9 mouse cellular contexts compared by ENCODE assay signal in genomic region chr10:121055452-121056188, GRCm38 (mm10). TPM values are rescaled to one million over a fixed set of nuclear protein-coding genes. Genes with fewer than 3 reads are reported as not detected.
DNase-seq lines count a peak whose midpoint lies in the region; ATAC-seq and TF ChIP-seq lines count a peak whose summit lies in the region.
"Had no signal": no experiment of that assay in that cellular context is flagged by ENCODE, and none has a peak within 500 bp of the region (broad histone marks: within the 10 kb centered on the region; RNA-seq: fewer than 3 reads in every experiment).

No protein-coding gene starts in this region.

- H3K4me3 ChIP-seq in CH12.LX (replicated peaks in 1 of 3; ENCODE audit: low read depth in 2 of 3, low read length in 2 of 3, poor library complexity in 1 of 3) = no peak overlapping the region
- H3K4me3 ChIP-seq in embryonic facial prominence, embryonic 10.5 days = no peak overlapping the region
- H3K4me3 ChIP-seq in heart, embryonic 13.5 days = peak overlapping the region; percentile 9; the same call in 1 of the 2 replicates
- no peak overlapping the region for H3K4me3 ChIP-seq in kidney, embryonic 16.5 days (ENCODE audit: low read length)
- no peak overlapping the region for H3K4me3 ChIP-seq in stomach, embryonic 14.5 days (ENCODE audit: low read depth, low read length)

- POLR2A ChIA-PET in Patski (lab: Charles Lee) = interaction anchor here (0.5 kb wide), 1 partner anchor 72 kb away, joined by 6 read pairs; no protein-coding TSS in a partner anchor

- H3K79me2 ChIP-seq in CH12.LX (replicated peaks; ENCODE audit: control insufficient read depth, extremely low read depth, insufficient read depth, poor library complexity, severe bottlenecking) = no peaks in the 10 kb centered on the region

- TF ChIP-seq CTCF in CH12.LX (conservative IDR thresholded peaks at IDR 0.05 in 1 of 2, IDR thresholded peaks at IDR 0.05 in 1 of 2; ENCODE audit: low read depth in 2 of 2, low read length in 2 of 2) (no peak), Patski (IDR thresholded peaks at IDR 0.05) (no peak)

- no peak for TF ChIP-seq EP300 in CH12.LX (IDR thresholded peaks at IDR 0.05; ENCODE audit: low read length)

- H3K36me3 ChIP-seq in CH12.LX (replicated peaks in 1 of 2; ENCODE audit: control insufficient read depth in 1 of 2, insufficient read depth in 1 of 2, low read length in 1 of 2) = no peaks in the 10 kb centered on the region
- H3K36me3 ChIP-seq in embryonic facial prominence, embryonic 10.5 days (replicated peaks) = no peaks in the 10 kb centered on the region
- no peaks in the 10 kb centered on the region for H3K36me3 ChIP-seq in heart, embryonic 13.5 days
- H3K36me3 ChIP-seq in kidney, embryonic 16.5 days (ENCODE audit: insufficient read depth, low read length) = no peaks in the 10 kb centered on the region
- no peaks in the 10 kb centered on the region for H3K36me3 ChIP-seq in stomach, embryonic 14.5 days (ENCODE audit: control insufficient read depth, insufficient read depth, low read length)

- H3K27ac ChIP-seq in CH12.LX (ENCODE audit: insufficient read depth, low read depth) = no peak overlapping the region
- no peak overlapping the region for H3K27ac ChIP-seq in embryonic facial prominence, embryonic 10.5 days (replicated peaks)
- H3K27ac ChIP-seq in heart, embryonic 13.5 days (replicated peaks) = peak overlapping the region; percentile 88
- H3K27ac ChIP-seq in kidney, embryonic 16.5 days (ENCODE audit: low read length) = peak overlapping the region; percentile 36; the same call in 1 of the 2 replicates
- H3K27ac ChIP-seq in stomach, embryonic 14.5 days (ENCODE audit: low read length) = no peak overlapping the region
- H3K27ac ChIP-seq: macrophage had no signal

- peaks cover 3% of the 10 kb centered on the region for H3K9me3 ChIP-seq in CH12.LX (replicated peaks; ENCODE audit: low read length)
- H3K9me3 ChIP-seq in embryonic facial prominence, embryonic 10.5 days = no peaks in the 10 kb centered on the region
- no peaks in the 10 kb centered on the region for H3K9me3 ChIP-seq in heart, embryonic 13.5 days
- no peaks in the 10 kb centered on the region for H3K9me3 ChIP-seq in kidney, embryonic 16.5 days (ENCODE audit: low read length)
- no peaks in the 10 kb centered on the region for H3K9me3 ChIP-seq in stomach, embryonic 14.5 days (ENCODE audit: control insufficient read depth, low read depth, low read length)

- no peak for DNase-seq in CH12.LX (ENCODE audit: extremely low read depth)
- DNase-seq in Patski (ENCODE audit: low read depth, low spot score) = peak; percentile 60
- peak; percentile 17 for DNase-seq in embryonic facial prominence, embryonic 10.5 days (ENCODE audit: low spot score)
- DNase-seq in lung, postnatal 14 days = peak; percentile 87
- no peak for DNase-seq in spleen, postnatal 4 days (ENCODE audit: low spot score in 2 of 2)

- ATAC-seq in Patski = no peak
- peak; percentile 64; the same call in 1 of the 2 replicates for ATAC-seq in heart, embryonic 13.5 days (ENCODE audit: extremely low read depth, insufficient number of reproducible peaks, low FRiP score, low TSS enrichment)
- ATAC-seq in kidney, embryonic 16.5 days (ENCODE audit: low FRiP score, low TSS enrichment) = peak; percentile 87
- ATAC-seq in stomach, embryonic 14.5 days (ENCODE audit: insufficient number of reproducible peaks, insufficient read depth, low FRiP score, low read depth) = peak; percentile 80; the same call in 1 of the 2 replicates

- H3K4me1 ChIP-seq in CH12.LX (ENCODE audit: control insufficient read depth in 1 of 2, insufficient read depth in 2 of 2) = peaks cover 0 to 4% of the 10 kb centered on the region in 2 experiments; a peak in 2 of 4 replicates
- H3K4me1 ChIP-seq in embryonic facial prominence, embryonic 10.5 days = peaks cover 11% of the 10 kb centered on the region; the same call in 1 of the 2 replicates
- H3K4me1 ChIP-seq in heart, embryonic 13.5 days = peaks cover 31% of the 10 kb centered on the region
- peaks cover 17% of the 10 kb centered on the region for H3K4me1 ChIP-seq in kidney, embryonic 16.5 days (ENCODE audit: insufficient read depth, low read length)
- peaks cover 12% of the 10 kb centered on the region; the same call in 1 of the 2 replicates for H3K4me1 ChIP-seq in stomach, embryonic 14.5 days (ENCODE audit: control insufficient read depth, insufficient read depth, low read length)

- in situ Hi-C loops in CH12.LX (cut with MboI; ENCODE audit: low pct_ligation_motif_present, low pct_unique_long_range_greater_than_20kb, low sequenced_read_pairs) = no loop called here
- in situ Hi-C loops in Patski (cut with MboI; ENCODE audit: low pct_unique_long_range_greater_than_20kb) = no loop called here

- H3K4me2 ChIP-seq in CH12.LX (ENCODE audit: insufficient read depth, low read depth, poor library complexity, severe bottlenecking) = peak overlapping the region; percentile 50; the same call in 1 of the 2 replicates
- peak overlapping the region; percentile 51 for H3K4me2 ChIP-seq in heart, embryonic 13.5 days
- peak overlapping the region; percentile 28 for H3K4me2 ChIP-seq in kidney, embryonic 16.5 days (replicated peaks; ENCODE audit: low read depth, low read length)
- peak overlapping the region; percentile 20 for H3K4me2 ChIP-seq in stomach, embryonic 14.5 days (replicated peaks; ENCODE audit: low read depth, low read length)

- CTCF ChIA-PET in Patski (lab: Charles Lee) = interaction anchor here (0.9 to 3.6 kb wide), 2 partner anchors 12 to 23 kb away, joined by 3 to 13 read pairs; partner anchors contain the start of gene Wif1

- dilution Hi-C loops in CH12.LX (cut with MboI; ENCODE audit: extremely low pct_ligation_motif_present, extremely low pct_unique_long_range_greater_than_20kb, low sequenced_read_pairs) = no loop called here

- H3K9ac ChIP-seq in CH12.LX (ENCODE audit: insufficient read depth, low read depth) = no peak overlapping the region
- no peak overlapping the region for H3K9ac ChIP-seq in heart, embryonic 13.5 days
- no peak overlapping the region for H3K9ac ChIP-seq in kidney, embryonic 16.5 days (replicated peaks; ENCODE audit: low read length)
- H3K9ac ChIP-seq in stomach, embryonic 14.5 days (replicated peaks; ENCODE audit: low read depth, low read length) = no peak overlapping the region

- TF ChIP-seq POLR2A in CH12.LX (IDR thresholded peaks at IDR 0.05; ENCODE audit: low read depth, low read length) = no peak

- H3K27me3 ChIP-seq in CH12.LX (replicated peaks) = no peaks in the 10 kb centered on the region
- no peaks in the 10 kb centered on the region for H3K27me3 ChIP-seq in Patski
- H3K27me3 ChIP-seq in embryonic facial prominence, embryonic 10.5 days (replicated peaks; ENCODE audit: low read depth, poor library complexity, severe bottlenecking) = no peaks in the 10 kb centered on the region
- H3K27me3 ChIP-seq in heart, embryonic 13.5 days (replicated peaks) = no peaks in the 10 kb centered on the region
- H3K27me3 ChIP-seq in kidney, embryonic 16.5 days (ENCODE audit: insufficient read depth, low read length) = no peaks in the 10 kb centered on the region
- no peaks in the 10 kb centered on the region for H3K27me3 ChIP-seq in stomach, embryonic 14.5 days (ENCODE audit: control insufficient read depth, insufficient read depth, low read length)

- no peak for TF ChIP-seq RAD21 in CH12.LX (IDR thresholded peaks at IDR 0.05; ENCODE audit: low read depth, low read length)

- WGBS in embryonic facial prominence, embryonic 10.5 days = 70% methylated on average over 13 of the region's 13 CpGs
- 21% methylated on average over 13 of the region's 13 CpGs for WGBS in heart, embryonic 13.5 days
- 23% methylated on average over 13 of the region's 13 CpGs for WGBS in kidney, embryonic 16.5 days
- WGBS in stomach, embryonic 14.5 days = 18% methylated on average over 13 of the region's 13 CpGs

TF ChIP-seq in CH12.LX, 34 proteins besides CTCF, POLR2A, EP300 and RAD21:
- TF ChIP-seq MAFK (IDR thresholded peaks at IDR 0.05; ENCODE audit: insufficient replicate concordance, low read length) (no peak), RCOR1 (conservative IDR thresholded peaks at IDR 0.05; ENCODE audit: low read depth, low read length) (no peak), HCFC1 (IDR thresholded peaks at IDR 0.05; ENCODE audit: low read depth, low read length) (no peak)

RNA-seq across cellular contexts. Expression of gene Wif1, which starts 21.9 kb away (rescaled TPM):
- total RNA-seq in CH12.LX (2012; rRNA removed) (not detected in 2 replicates), CH12.LX (2014; rRNA removed) (not detected in 2 replicates)
- polyA plus RNA-seq in CH12.LX (2012; ENCODE audit: insufficient read length, low read depth) (not detected in 2 replicates), Patski (2021) (0.03 TPM)
- 2.4 and 8.1 TPM in 2 replicates for polyA plus RNA-seq in embryonic facial prominence, embryonic 10.5 days (2016; fragmentation: Nextera tagmentation; extraction: Ambion mirVana)
- polyA plus RNA-seq in heart, embryonic 13.5 days (2015; fragmentation: Nextera tagmentation; extraction: Ambion mirVana) = 6.2 and 8.4 TPM in 2 replicates
- polyA plus RNA-seq in kidney, embryonic 16.5 days (2015; fragmentation: Nextera tagmentation; extraction: Ambion mirVana) = 2.7 and 3.1 TPM in 2 replicates
- polyA plus RNA-seq in stomach, embryonic 14.5 days (2014; fragmentation: Nextera tagmentation; extraction: Ambion mirVana) = 1.7 and 2.2 TPM in 2 replicates
- polyA plus RNA-seq: macrophage had no signal

Comparison
In these comparisons a context has a peak if more than half of its experiments do, and no peak if none do; other contexts are left out.
1. DNase-seq: peak in Patski (single experiment), embryonic facial prominence, embryonic 10.5 days (single experiment) and lung, postnatal 14 days (single experiment); none in CH12.LX (single experiment) and spleen, postnatal 4 days (0 of 2).
2. H3K27ac ChIP-seq: peak in heart, embryonic 13.5 days (single experiment) and kidney, embryonic 16.5 days (single experiment); none in CH12.LX (single experiment), embryonic facial prominence, embryonic 10.5 days (single experiment) and stomach, embryonic 14.5 days (single experiment).
3. Peak in every context shown above with its lines, with median percentiles within 50 percentile points of each other: H3K4me2 ChIP-seq.